ENCODE assay signal across 21 mouse cellular contexts in genomic region chr11:7562029-7562428, GRCm38 (mm10).
DNase-seq lines count a peak whose midpoint lies in the region; ATAC-seq and TF ChIP-seq lines count a peak whose summit lies in the region.
"Had no signal": no experiment of that assay in that cellular context is flagged by ENCODE, and none has a peak within 500 bp of the region (broad histone marks: within the 10 kb centered on the region; RNA-seq: fewer than 3 reads in every experiment).

No protein-coding gene starts in this region.

- H3K27ac ChIP-seq in gastrocnemius, adult 2 months: no peak overlapping the region
- H3K27ac ChIP-seq in kidney, adult 2 months (ENCODE audit: insufficient read depth, low read depth, low read length): no peak overlapping the region
- H3K27ac ChIP-seq in kidney, embryonic 15.5 days: no peak overlapping the region
- H3K27ac ChIP-seq: embryonic facial prominence, embryonic 13.5 days; limb, embryonic 15.5 days; stomach, embryonic 15.5 days had no signal

- no peak overlapping the region for H3K4me3 ChIP-seq in gastrocnemius, adult 2 months
- H3K4me3 ChIP-seq in kidney, adult 2 months (ENCODE audit: insufficient read depth, low read depth, low read length): no peak overlapping the region
- no peak overlapping the region for H3K4me3 ChIP-seq in kidney, embryonic 15.5 days (replicated peaks)
- H3K4me3 ChIP-seq: embryonic facial prominence, embryonic 13.5 days; limb, embryonic 15.5 days; megakaryocyte, embryonic 14.5 days; myocyte; stomach, embryonic 15.5 days had no signal

- no peak for ATAC-seq in kidney, embryonic 15.5 days (replicated peaks; ENCODE audit: low FRiP score)
- ATAC-seq: forebrain, embryonic 16.5 days; liver, postnatal 0 days had no signal

- no peak; the same call in 1 of the 2 replicates for TF ChIP-seq CTCF in gastrocnemius, adult 2 months (IDR thresholded peaks at IDR 0.05)
- 0 out of 2 replicates have a peak, but pooled peaks have one; percentile 15 for TF ChIP-seq CTCF in kidney, adult 2 months (conservative IDR thresholded peaks at IDR 0.05; ENCODE audit: insufficient read depth, insufficient read length, low read depth, low read length)

- intact Hi-C loops in gastrocnemius, adult 2 months (cut with DNase I): loop anchor here (10.0 kb wide), 1 partner anchor 683 kb away; no protein-coding TSS in a partner anchor

- DNase-seq in gastrocnemius, adult 18-20 months (ENCODE audit: low spot score): peak; percentile 4
- DNase-seq in gastrocnemius, adult 2 months: no peak
- DNase-seq in kidney, adult 2 months: peak; percentile 47
- DNase-seq in 3T3-L1 (ENCODE audit: low read depth, low spot score): peak; percentile 57
- peak; percentile 30 for DNase-seq in kidney, postnatal 14 days
- DNase-seq in urinary bladder, postnatal 14 days (ENCODE audit: low spot score): no peak
- DNase-seq in cerebellum, adult 11-12 months: no peak
- DNase-seq: adrenal gland, adult 2 months; cerebellum, postnatal 10 days; liver, postnatal 0 days; lung, postnatal 14 days; midbrain, embryonic 14.5 days; right cerebral cortex, postnatal 25 days had no signal

- no peak overlapping the region for H3K4me2 ChIP-seq in kidney, embryonic 15.5 days
- H3K4me2 ChIP-seq: embryonic facial prominence, embryonic 13.5 days; limb, embryonic 15.5 days; stomach, embryonic 15.5 days had no signal

- no peaks in the 10 kb centered on the region for H3K27me3 ChIP-seq in kidney, adult 2 months (replicated peaks; ENCODE audit: control insufficient read depth, insufficient read depth, low read length)
- no peaks in the 10 kb centered on the region for H3K27me3 ChIP-seq in kidney, embryonic 15.5 days
- H3K27me3 ChIP-seq: CH12.LX; embryonic facial prominence, embryonic 13.5 days; limb, embryonic 15.5 days; megakaryocyte, embryonic 14.5 days; stomach, embryonic 15.5 days had no signal

- no peak overlapping the region for H3K9ac ChIP-seq in kidney, embryonic 15.5 days
- H3K9ac ChIP-seq: embryonic facial prominence, embryonic 13.5 days; limb, embryonic 15.5 days; liver, postnatal 0 days; stomach, embryonic 15.5 days had no signal

- no peaks in the 10 kb centered on the region for H3K36me3 ChIP-seq in kidney, adult 2 months (ENCODE audit: control insufficient read depth, insufficient read depth, low read length)
- no peaks in the 10 kb centered on the region for H3K36me3 ChIP-seq in kidney, embryonic 15.5 days
- H3K36me3 ChIP-seq: embryonic facial prominence, embryonic 13.5 days; limb, embryonic 15.5 days; stomach, embryonic 15.5 days had no signal

- 50% methylated on average over 2 of the region's 2 CpGs for whole genome bisulfite sequencing in kidney, adult 2 months
- 39% methylated on average over 2 of the region's 2 CpGs for WGBS in kidney, embryonic 15.5 days

- H3K9me3 ChIP-seq in kidney, embryonic 15.5 days (replicated peaks): no peaks in the 10 kb centered on the region
- H3K9me3 ChIP-seq: embryonic facial prominence, embryonic 13.5 days; limb, embryonic 15.5 days; megakaryocyte, embryonic 14.5 days; stomach, embryonic 15.5 days had no signal

- no peaks in the 10 kb centered on the region for H3K4me1 ChIP-seq in kidney, adult 2 months (ENCODE audit: control insufficient read depth, insufficient read depth, low read length)
- H3K4me1 ChIP-seq in kidney, embryonic 15.5 days: 0 out of 2 replicates have a peak, but pooled peaks cover 3% of the 10 kb centered on the region
- H3K4me1 ChIP-seq: limb, embryonic 15.5 days; megakaryocyte, embryonic 14.5 days; stomach, embryonic 15.5 days had no signal

- no peak for TF ChIP-seq POLR2A in kidney, adult 2 months (IDR thresholded peaks at IDR 0.05; ENCODE audit: low read depth, low read length)

Comparison
In these comparisons a context has a peak if more than half of its experiments do, and no peak if none do; other contexts are left out.
1. DNase-seq: peak in gastrocnemius, adult 18-20 months (single experiment), kidney, adult 2 months (single experiment), 3T3-L1 (single experiment) and kidney, postnatal 14 days (single experiment); none in gastrocnemius, adult 2 months (single experiment), urinary bladder, postnatal 14 days (single experiment) and cerebellum, adult 11-12 months (single experiment).